Mouse (Mus musculus) frontal cortex, adult (tissue): ENCODE measurements around the gene Zfp36l1.
A peak's percentile ranks its signal among the peaks of the same experiment; 100 is the strongest.

Experiments
- ATAC-seq: cut with Nextera tagmentation; 2 replicates; pipeline ENCODE4 v1.9.2; 2017; ENCODE audit warnings: mild to moderate bottlenecking, moderate library complexity, mixed read lengths; ENCODE audit not compliant: low TSS enrichment

The Zfp36l1 gene

GRCm38 (mm10) chr12:80131359-80132249 lies 18.8 kb upstream of the Zfp36l1 start:
- no peak for ATAC-seq

GRCm38 (mm10) chr12:80130558-80131358 lies 17.9 kb upstream of the Zfp36l1 start:
- ATAC-seq, result no peak

- ATAC-seq, result no peak
These were observed 16.7 kb upstream of the Zfp36l1 start for GRCm38 (mm10) chr12:80129531-80129930.

DNA sequence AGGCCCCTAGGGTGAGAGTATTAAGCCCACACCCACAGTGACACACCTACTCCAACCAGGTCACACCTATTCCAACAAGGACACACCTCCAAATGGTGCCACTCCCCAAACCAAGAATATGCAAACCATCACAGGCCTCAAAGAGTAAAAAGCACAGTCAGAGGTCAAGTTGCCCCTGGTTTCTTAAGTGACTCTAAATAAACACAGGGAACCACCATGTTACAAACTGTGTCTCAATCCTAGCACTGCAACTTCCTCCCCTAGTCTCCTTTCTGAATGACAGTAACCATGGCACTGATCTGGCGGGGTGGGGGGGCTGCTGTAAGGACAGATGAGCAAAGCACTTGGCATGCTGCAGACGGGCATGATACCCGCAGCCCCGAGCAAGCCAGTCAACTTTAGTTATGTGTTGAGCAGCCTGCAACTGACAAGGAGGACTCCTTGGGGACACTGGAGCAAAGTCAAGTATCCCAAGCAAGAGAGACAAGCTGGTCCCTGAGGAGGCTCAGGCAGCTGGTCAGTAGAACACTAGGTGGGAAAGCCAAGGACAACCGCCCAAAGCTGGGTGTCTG lies 14.5 kb upstream of the Zfp36l1 start:
- ATAC-seq, result no peak

- ATAC-seq, result no peak
These were observed 12.5 kb upstream of the Zfp36l1 start for GRCm38 (mm10) chr12:80125316-80125715.

- ATAC-seq, result no peak
These were observed 11.9 kb upstream of the Zfp36l1 start for GRCm38 (mm10) chr12:80124756-80125155.

- no peak for ATAC-seq
These were observed 11.4 kb upstream of the Zfp36l1 start for GRCm38 (mm10) chr12:80124211-80124610.

DNA sequence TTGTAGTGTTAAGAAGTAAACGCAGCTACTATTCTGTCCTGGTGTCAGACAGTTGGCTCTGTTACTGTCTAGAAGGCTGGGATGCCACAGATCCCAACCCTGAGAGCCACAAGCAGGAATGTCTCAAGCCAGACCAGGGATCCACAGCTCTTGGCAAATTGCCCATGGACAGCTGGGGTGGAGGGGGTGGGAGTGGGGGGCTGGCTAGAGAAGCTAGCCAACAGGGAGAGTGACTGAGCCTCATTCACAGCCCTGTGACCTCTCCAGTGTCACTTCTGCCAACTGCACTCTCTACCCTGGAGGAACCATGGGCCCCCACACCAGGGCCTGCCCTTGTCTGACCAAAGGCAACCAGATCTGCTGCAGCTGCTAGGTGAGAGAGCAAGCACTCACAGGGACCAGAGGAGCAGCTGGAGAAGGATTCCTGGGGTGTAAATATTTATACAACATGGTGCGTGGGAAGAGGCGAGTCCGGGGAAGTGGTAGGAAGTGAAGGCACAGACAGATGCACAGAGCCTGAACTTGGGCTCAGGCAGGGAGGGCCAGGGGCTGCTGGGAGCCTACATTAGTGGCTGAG lies 10.5 kb upstream of the Zfp36l1 start:
- 0 out of 2 replicates have a peak, but pooled peaks have one; percentile 20 for ATAC-seq

DNA sequence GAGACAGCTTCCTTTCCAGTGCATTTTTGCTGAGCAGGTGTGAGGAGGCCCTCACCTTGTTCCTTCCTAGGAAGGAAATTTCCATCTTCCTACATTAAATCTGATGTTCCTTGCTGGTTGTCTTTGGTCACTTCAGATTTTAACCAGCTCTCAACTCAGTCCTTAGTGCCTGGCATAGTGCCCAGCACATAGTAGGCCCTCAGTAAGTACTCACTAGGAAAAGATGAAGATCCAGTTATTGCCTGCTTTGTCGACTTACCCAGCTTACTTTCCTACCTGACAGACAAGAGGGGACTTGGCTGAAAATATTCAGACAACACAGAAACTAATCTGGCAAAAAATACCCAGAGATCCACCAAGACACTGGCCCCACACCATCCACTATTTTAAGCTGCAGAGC lies 8.6 kb upstream of the Zfp36l1 start:
- no peak for ATAC-seq

GRCm38 (mm10) chr12:80118588-80118987 lies 5.8 kb upstream of the Zfp36l1 start:
- ATAC-seq, result no peak

DNA sequence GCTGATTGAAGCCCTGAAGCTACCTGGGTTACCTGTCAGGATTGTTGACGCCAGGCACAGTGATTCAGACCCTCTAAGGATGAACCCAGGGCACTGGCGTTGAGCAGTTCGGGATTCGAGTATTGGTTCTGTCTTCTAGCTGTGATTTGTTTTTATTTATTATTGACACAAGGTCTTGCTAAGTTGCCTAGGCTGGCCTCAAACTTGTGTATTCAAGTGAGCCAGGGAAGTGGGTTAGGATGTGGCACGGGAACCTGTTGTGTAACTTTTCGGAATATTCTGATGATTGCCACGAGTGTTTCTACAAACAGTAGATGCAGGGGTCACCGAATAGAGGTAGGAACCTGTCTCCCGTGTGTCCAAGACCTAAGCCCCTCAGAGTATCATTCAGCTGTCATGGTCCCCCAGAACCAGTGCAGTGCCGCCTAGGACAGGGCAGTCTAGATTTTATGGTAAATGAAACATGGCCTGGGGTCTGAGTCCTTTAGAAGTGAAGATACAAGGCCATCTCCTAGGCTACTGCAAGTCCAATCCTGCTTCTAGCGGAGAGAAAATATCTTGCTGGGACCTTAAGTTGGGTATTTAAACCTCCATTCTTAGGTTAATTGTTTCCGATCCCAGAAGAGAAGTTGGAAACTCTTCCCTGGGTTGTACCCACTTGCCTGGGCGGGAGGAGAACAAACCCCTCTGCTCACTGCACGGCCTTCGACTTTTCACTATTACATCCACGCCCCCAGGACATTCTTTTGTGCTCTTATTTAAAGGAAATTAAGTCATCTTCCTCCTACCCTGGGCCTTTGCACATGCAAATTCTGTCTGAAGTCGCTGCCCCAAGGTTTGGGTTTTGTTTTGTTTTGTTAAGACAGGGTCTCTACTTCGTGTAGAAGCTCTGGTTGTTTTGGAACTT lies 3.6 kb upstream of the Zfp36l1 start:
- no peak for ATAC-seq

GRCm38 (mm10) chr12:80115863-80116194 lies 3.0 kb upstream of the Zfp36l1 start:
- peak; percentile 18 for ATAC-seq

GRCm38 (mm10) chr12:80115142-80115862 lies 2.5 kb upstream of the Zfp36l1 start:
- ATAC-seq, result peak; percentile 84

DNA sequence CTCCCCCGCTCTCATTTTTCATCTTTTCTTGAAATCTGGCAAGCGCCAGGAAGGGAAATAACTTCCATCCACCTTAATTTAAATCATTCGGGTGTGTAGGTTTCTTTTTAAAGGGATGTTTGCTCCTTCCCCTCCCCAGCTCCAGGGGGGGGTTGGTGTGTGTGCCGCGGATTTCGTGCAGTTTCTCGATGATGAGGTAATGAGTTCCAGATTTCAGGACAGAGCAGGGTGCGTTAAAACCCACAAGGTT lies 2.0 kb upstream of the Zfp36l1 start:
- ATAC-seq, result peak; percentile 36

GRCm38 (mm10) chr12:80114031-80114891 lies 1.4 kb upstream of the Zfp36l1 start:
- ATAC-seq, result peak; percentile 29; the same call in 1 of the 2 replicates

- no peak for ATAC-seq
These were observed 791 bp upstream of the Zfp36l1 start for GRCm38 (mm10) chr12:80113586-80114021.

DNA sequence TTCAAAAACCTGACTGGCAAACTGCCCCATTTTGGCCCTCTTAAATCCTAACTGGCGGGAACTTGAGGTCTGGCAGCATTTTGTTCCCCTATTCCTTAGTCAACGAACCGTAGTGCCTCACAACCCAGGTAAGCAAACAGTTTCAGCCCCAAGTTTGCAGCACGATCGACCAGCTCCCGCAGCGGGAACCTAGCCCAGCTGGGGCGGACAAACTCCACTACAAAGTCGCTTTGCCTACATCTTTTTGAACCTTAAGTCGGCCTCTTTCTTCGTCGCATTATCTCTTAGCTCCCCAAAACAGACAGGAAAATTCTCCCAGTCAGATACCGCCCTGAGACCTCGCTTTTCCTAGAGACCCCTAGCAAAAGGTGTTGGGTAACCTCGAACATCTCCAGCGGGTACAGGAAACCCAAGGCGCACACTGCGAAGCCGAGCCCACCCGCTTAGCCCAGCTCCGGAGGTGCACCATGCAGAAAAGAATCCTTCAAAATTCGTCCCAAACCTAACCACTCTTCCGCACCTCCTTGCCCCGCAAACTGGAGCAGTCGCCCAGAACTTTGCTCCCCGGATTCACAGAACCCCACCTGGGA lies 647 bp downstream of the Zfp36l1 start:
- ATAC-seq, result no peak

DNA sequence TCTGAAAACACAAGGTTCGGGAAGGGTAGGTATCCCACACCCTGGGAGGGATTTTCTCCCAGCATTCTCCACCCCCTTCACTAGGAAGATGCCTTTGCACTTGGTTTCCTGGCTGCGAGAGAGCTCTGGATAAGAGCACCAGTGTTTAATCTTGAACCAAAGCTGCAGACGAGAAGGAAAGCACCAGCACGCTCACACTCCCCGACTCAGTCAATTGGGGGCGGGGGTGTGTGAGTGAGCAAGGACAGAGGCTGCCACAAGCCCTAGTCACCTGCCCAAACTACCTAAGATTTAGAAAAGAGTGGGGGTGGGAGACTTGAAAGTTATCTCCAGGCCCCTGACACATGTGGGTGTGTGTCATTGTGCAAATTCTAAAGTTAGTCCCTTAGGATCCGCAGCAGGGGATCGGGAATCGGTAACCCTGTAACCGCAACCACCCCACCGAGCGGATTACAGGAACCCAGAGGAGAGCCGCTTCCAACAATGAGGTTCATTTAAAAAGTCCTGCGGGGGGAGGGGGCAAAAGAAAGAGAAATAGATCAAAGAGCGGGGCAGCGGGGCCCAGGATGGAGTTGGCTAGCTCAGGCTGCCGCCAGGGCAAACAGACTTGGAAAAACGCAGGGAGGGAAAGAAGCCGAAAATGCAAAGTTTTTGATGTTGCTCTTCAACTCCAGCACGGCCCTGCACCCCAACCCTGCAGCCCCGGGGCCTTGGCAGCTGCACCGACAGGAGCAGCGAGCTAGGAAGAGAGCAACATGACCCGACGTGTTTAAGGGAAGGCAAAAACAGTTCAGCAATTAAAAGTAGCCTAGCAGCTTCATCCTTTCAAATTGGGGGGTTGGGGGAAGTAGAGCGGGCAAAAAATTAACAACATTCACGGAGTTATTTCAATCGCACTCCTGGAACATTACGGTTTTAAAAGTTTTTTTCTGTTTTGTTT lies 1.4 kb downstream of the Zfp36l1 start:
- no peak for ATAC-seq
